Mouse (Mus musculus) heart, embryonic 11.5 days (tissue): ENCODE results near the gene Oscp1. TPM values are rescaled to one million over a fixed set of nuclear protein-coding genes. Genes with fewer than 3 reads are reported as not detected.

Experiments used
- ATAC-seq: fragments of 200-750 bp; cut with Nextera tagmentation; replicated peaks from 2 replicates; pipeline ENCODE4 v1.8.0; 2017; ENCODE audit warnings: moderate library complexity; ENCODE audit not compliant: insufficient number of reproducible peaks, low FRiP score, low TSS enrichment
- H3K27ac ChIP-seq: fragments of 300-500 bp; sonication (generic); 2 replicates; pipeline ENCODE4 v1.5.1; 2014; ENCODE audit warnings: mild to moderate bottlenecking, low read depth, low read length
- H3K27me3 ChIP-seq: fragments of 300-500 bp; sonication (generic); 2 replicates; pipeline ENCODE4 v1.6.1; 2014; ENCODE audit warnings: mild to moderate bottlenecking, low read length, mixed read lengths; ENCODE audit not compliant: control insufficient read depth, insufficient read depth
- H3K36me3 ChIP-seq: fragments of 300-500 bp; sonication (generic); 2 replicates; pipeline ENCODE4 v1.6.1; 2014; ENCODE audit warnings: mild to moderate bottlenecking, low read length, moderate library complexity, mixed read lengths; ENCODE audit not compliant: control insufficient read depth, insufficient read depth
- H3K4me1 ChIP-seq: fragments of 300-500 bp; sonication (generic); 2 replicates; pipeline ENCODE4 v1.6.1; 2014; ENCODE audit warnings: low read length; ENCODE audit not compliant: control insufficient read depth, insufficient read depth
- H3K4me2 ChIP-seq: fragments of 300-500 bp; sonication (generic); 2 replicates; pipeline ENCODE4 v1.6.1; 2014; ENCODE audit warnings: mild to moderate bottlenecking, moderate library complexity
- H3K4me3 ChIP-seq: fragments of 300-500 bp; sonication (generic); 2 replicates; pipeline ENCODE4 v1.5.1; 2014; ENCODE audit warnings: low read depth, low read length
- H3K9ac ChIP-seq: fragments of 300-500 bp; sonication (generic); 2 replicates; pipeline ENCODE4 v1.6.1; 2014; ENCODE audit warnings: mild to moderate bottlenecking, low read depth, low read length, moderate library complexity
- H3K9me3 ChIP-seq: fragments of 300-500 bp; sonication (generic); replicated peaks from 2 replicates; pipeline ENCODE4 v1.6.1; 2016; ENCODE audit warnings: low read length; ENCODE audit not compliant: control insufficient read depth
- WGBS: fragments of 180-500 bp; shearing (Covaris S2); extraction: QIAGEN DNeasy Blood & Tissue Kit; methylation state at CpG from one replicate; pipeline ENCODE4 v1.1.7; 2014; ENCODE audit not compliant: insufficient replicate concordance; 5-methylcytosine and 5-hydroxymethylcytosine counted together
- polyA plus RNA-seq: library from polyadenylated mRNA; unstranded; fragments of >200 nt; fragmentation: Nextera tagmentation; extraction: Ambion mirVana; gene quantifications from 2 replicates; pipeline ENCODE4 v1.2.1, GENCODE M21; 2014

The Oscp1 gene
- polyA plus RNA-seq, 1 experiment from 2014 or later, result 5.3 TPM

DNA sequence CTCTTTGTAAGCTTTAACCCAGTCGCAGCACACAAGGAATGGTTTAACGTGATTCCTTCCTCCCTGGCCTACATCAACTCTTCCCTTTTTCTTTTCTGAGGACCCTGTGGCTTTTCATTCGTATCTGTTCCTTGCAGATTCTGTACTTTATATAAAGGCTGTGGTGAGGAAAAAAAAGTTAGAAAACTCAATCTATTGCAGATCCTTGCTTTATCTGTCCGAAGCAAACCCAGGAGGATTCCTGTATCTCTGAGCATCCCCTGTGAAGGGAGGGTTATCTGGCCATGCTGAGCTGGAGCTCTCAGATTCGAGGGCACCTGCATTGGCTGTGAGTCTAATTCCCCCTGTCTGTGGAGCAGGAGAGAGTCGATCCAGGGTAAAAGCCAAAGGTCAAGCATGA lies 10.5 kb downstream of the Oscp1 start:
- WGBS, result 75% methylated on average over 6 of the region's 6 CpGs
- no peak overlapping the region for H3K4me2 ChIP-seq

DNA sequence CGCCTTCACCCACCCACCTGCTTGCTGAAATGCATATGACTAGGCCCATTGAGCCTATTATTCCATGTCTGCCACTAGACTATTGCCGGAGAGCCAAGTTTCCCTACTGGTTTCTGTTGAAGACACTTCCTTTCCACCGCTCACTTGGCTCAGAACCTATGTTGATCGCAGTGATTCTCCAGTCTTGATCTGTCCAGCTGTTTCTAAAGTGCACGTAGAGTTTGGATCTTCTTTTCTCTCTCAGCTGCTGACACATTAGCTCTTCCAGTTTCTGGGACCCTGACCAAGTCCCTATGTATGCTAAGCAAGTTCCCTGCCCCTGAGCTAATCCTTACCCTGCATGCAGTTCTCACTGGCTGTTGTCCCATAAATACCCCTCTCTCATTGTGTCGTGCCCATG lies 19.5 kb downstream of the Oscp1 start:
- no peak overlapping the region for H3K27ac ChIP-seq
- H3K9me3 ChIP-seq, result no peaks in the 10 kb centered on the region
- 78% methylated on average over 6 of the region's 6 CpGs for WGBS
- H3K4me1 ChIP-seq, result no peaks in the 10 kb centered on the region
- H3K4me3 ChIP-seq, result no peak overlapping the region
- no peak for ATAC-seq
- no peak overlapping the region for H3K4me2 ChIP-seq
- no peaks in the 10 kb centered on the region for H3K36me3 ChIP-seq
- H3K27me3 ChIP-seq, result no peaks in the 10 kb centered on the region
- H3K9ac ChIP-seq, result no peak overlapping the region

More for the DNA sequence above, 10.5 kb downstream of the Oscp1 start:
- no peak overlapping the region for H3K9ac ChIP-seq
- no peak for ATAC-seq
- H3K36me3 ChIP-seq, result no peaks in the 10 kb centered on the region
- H3K27me3 ChIP-seq, result no peaks in the 10 kb centered on the region
- H3K9me3 ChIP-seq, result no peaks in the 10 kb centered on the region
- no peaks in the 10 kb centered on the region for H3K4me1 ChIP-seq
- H3K4me3 ChIP-seq, result no peak overlapping the region
- H3K27ac ChIP-seq, result no peak overlapping the region

DNA sequence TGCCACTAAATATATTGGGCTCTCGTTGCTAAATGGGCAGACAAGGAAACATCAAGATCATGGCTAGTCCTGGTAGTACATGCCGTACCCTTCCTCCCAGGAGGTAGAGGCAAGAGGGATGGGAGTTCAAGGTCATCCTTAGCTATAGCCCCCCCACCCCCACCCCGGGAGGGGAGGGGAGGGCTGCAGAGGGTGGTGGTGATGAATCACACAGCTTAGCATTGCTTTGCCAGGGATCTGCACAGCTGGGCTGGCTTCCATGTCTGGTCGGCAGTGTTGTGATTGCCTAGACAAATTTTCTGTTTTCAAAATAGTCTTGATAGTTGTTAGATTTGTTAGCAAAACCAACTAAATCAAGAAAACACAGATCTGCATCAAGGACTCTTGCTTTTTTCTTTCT lies 20.9 kb downstream of the Oscp1 start:
- WGBS, result 76% methylated on average over 4 of the region's 4 CpGs
- no peak for ATAC-seq

DNA sequence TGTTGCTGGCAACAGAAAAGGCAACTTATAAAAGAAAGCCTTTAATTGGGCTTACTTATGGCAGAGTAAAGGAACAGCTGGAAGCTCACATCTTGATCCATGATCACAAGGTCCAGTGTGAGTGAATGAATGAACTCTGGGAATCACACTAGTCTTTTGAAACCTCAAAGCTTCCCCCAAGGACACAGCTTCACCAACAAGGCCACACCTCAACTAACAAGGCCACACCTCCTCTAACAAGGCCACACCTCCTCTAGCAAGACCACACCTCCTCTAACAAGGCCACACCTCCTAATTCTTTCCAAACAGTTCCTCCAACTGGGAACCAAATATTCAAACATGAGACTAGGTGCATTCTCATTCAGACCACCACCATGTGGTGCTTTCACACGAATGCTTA lies 23.2 kb downstream of the Oscp1 start:
- Histone ChIP-seq H3K36me3 (no peaks in the 10 kb centered on the region), H3K4me3 (no peak overlapping the region), H3K9me3 (no peaks in the 10 kb centered on the region), H3K9ac (no peak overlapping the region), H3K4me1 (no peaks in the 10 kb centered on the region), H3K27ac (no peak overlapping the region), H3K27me3 (no peaks in the 10 kb centered on the region), H3K4me2 (no peak overlapping the region)
- no peak for ATAC-seq
- WGBS, result 86% methylated on average over 1 of the region's 1 CpGs

More for the DNA sequence above, 20.9 kb downstream of the Oscp1 start:
- Histone ChIP-seq H3K36me3 (no peaks in the 10 kb centered on the region), H3K27ac (no peak overlapping the region), H3K9ac (no peak overlapping the region), H3K4me1 (no peaks in the 10 kb centered on the region), H3K4me3 (no peak overlapping the region), H3K27me3 (no peaks in the 10 kb centered on the region), H3K9me3 (no peaks in the 10 kb centered on the region), H3K4me2 (no peak overlapping the region)

DNA sequence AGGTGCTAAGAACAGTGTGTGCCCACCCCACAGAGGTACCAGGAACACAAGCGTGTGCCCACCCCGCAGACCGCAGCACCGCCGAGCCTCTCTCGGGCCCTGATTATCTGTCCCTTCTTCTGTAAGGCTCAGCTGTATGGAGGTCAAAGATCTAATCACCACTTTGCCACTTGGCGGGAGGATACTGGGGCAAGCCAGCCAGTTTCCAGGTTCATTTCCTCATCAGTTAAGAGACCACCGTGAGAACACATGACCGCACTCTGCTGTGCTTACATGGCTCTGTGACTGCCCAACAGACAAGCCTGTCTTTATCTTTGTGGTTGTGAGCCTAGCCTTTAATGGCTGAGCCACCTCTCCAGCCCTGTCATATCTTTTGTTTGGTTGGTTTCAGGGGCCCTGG lies 24.7 kb downstream of the Oscp1 start:
- 75% methylated on average over 9 of the region's 9 CpGs for WGBS
- H3K4me3 ChIP-seq, result no peak overlapping the region
- no peak overlapping the region for H3K4me2 ChIP-seq
- H3K27me3 ChIP-seq, result no peaks in the 10 kb centered on the region
- no peak overlapping the region for H3K27ac ChIP-seq
- H3K36me3 ChIP-seq, result no peaks in the 10 kb centered on the region
- no peak overlapping the region for H3K9ac ChIP-seq
- ATAC-seq, result no peak
- H3K4me1 ChIP-seq, result no peaks in the 10 kb centered on the region
- no peaks in the 10 kb centered on the region for H3K9me3 ChIP-seq

DNA sequence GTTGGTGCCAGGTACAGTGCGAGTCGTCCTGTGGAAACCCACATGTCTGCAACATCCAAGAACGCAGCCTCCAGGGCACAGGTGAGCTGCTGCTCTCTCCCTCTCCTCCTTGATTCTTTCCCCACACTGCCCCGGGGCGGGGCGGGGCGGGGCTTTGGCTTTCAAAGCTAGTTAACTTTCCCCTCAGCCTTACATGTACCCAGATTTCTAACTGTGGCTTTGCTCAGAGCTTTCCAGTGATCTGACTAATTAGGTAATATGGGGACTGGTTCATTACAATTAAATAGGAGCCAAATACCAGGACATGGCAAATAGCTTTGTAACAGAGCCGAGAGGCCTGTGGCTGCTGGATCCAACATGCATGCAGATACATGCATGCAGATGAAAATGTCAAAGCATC lies 26.0 kb downstream of the Oscp1 start:
- no peak for ATAC-seq
- Histone ChIP-seq H3K27me3 (no peaks in the 10 kb centered on the region), H3K9me3 (no peaks in the 10 kb centered on the region), H3K27ac (no peak overlapping the region), H3K36me3 (no peaks in the 10 kb centered on the region), H3K4me1 (no peaks in the 10 kb centered on the region), H3K4me2 (no peak overlapping the region), H3K9ac (no peak overlapping the region), H3K4me3 (no peak overlapping the region)
- WGBS, result 71% methylated on average over 8 of the region's 8 CpGs

- Histone ChIP-seq H3K4me1 (no peaks in the 10 kb centered on the region), H3K36me3 (no peaks in the 10 kb centered on the region), H3K27me3 (no peaks in the 10 kb centered on the region), H3K9ac (no peak overlapping the region), H3K27ac (no peak overlapping the region), H3K4me3 (no peak overlapping the region), H3K4me2 (no peak overlapping the region), H3K9me3 (no peaks in the 10 kb centered on the region)
- ATAC-seq, result peak; percentile 53; the same call in 1 of the 2 replicates
- WGBS, result 31% methylated on average over 7 of the region's 7 CpGs
Measured at GRCm38 (mm10) chr4:126085996-126086576, 27.7 kb downstream of the Oscp1 start.

DNA sequence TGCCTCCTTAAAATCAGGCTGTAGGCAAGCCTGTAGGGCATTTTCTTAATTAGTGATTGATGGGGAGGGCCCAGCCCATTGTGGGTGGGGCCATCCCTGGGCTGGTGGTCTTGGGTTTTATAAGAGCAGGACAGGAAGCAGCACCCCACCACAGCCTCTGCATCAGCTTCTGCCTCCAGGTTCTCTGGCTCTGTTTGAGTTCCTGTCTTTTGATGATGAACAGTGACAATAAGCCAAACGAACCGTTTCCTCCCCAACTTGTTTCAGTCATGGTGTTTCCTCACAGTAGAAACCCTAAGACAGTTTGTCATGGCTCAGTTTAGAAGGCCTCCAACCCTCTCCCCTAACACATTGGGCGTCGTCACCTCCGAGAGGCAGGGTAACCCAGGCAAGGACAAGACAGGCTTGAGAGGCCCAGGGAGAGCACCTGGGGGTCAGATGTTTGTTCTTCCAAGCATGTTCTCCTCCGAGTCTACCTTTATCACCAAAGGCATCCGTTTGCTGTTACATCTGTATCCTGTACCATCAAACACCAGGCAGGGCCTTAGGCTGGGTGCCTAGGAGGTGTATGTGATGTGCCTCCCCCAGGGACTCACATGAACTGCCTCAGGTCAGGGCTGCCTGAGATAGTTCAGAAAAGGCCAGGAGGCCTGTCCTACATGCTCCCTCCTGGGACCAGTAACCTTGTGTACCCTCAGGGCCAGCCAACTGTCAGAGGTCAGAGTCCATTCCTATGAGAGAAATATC lies 31.9 kb downstream of the Oscp1 start:
- no peak overlapping the region for H3K27ac ChIP-seq
- no peaks in the 10 kb centered on the region for H3K27me3 ChIP-seq
- H3K9ac ChIP-seq, result no peak overlapping the region
- H3K4me2 ChIP-seq, result no peak overlapping the region
- ATAC-seq, result no peak
- H3K4me1 ChIP-seq, result no peaks in the 10 kb centered on the region
- 67% methylated on average over 7 of the region's 7 CpGs for WGBS
- no peaks in the 10 kb centered on the region for H3K9me3 ChIP-seq
- H3K36me3 ChIP-seq, result no peaks in the 10 kb centered on the region
- H3K4me3 ChIP-seq, result no peak overlapping the region

DNA sequence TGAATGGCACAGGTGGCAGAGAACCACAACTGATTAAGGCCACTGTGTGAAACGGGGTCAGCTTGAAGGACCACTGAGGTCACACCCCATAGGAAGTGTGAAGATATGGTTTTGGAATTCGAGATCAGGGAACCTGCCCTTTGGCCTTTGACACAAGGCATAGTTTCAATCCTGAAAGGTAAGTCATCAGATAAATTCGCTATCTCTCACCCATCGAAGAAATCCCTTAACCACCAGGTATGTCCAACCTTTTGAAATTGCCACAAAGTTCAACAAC lies 32.4 kb downstream of the Oscp1 start:
- no peak overlapping the region for H3K27ac ChIP-seq
- no peak overlapping the region for H3K9ac ChIP-seq
- H3K4me1 ChIP-seq, result no peaks in the 10 kb centered on the region
- no peaks in the 10 kb centered on the region for H3K36me3 ChIP-seq
- H3K27me3 ChIP-seq, result no peaks in the 10 kb centered on the region
- no peak overlapping the region for H3K4me2 ChIP-seq
- no peak for ATAC-seq
- 70% methylated on average over 4 of the region's 4 CpGs for WGBS
- no peak overlapping the region for H3K4me3 ChIP-seq
- no peaks in the 10 kb centered on the region for H3K9me3 ChIP-seq
